Mouse (Mus musculus): ENCODE data around the gene 2900026A02Rik. TPM values are rescaled to one million over a fixed set of nuclear protein-coding genes. Genes with fewer than 3 reads are reported as not detected.

2900026A02Rik gene
- total RNA-seq, 2 experiments from 2014 or later = 40.8 to 41.0 TPM

DNA sequence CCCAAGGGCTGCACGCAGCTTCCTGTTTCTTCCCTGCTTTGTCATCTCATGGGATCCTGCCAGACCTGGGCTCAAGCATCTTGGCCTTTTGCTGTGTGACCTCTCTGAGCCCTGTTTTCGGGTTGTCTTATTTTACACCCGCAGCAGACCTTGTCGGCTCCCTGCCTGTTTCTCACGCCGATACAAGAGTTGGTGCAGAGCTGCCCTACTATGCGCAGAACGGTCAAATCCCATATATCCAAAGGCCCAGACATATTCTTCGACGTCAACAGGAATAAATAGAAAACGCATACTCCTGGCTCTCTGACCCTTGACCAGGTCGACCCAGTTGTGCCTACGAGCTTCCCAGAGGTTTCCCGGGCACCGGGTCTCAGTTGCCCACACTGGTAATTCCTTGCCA lies 40.3 kb downstream of the 2900026A02Rik start:
- intact Hi-C loops (cut with DNase I) = loop anchor here (1.0 to 2.0 kb wide), 2 partner anchors 41 to 46 kb away; partner anchors contain the start of genes 2900026A02Rik and Tmem211
- DNase-seq (ENCODE audit: low spot score in 2 of 2) = no peak

DNA sequence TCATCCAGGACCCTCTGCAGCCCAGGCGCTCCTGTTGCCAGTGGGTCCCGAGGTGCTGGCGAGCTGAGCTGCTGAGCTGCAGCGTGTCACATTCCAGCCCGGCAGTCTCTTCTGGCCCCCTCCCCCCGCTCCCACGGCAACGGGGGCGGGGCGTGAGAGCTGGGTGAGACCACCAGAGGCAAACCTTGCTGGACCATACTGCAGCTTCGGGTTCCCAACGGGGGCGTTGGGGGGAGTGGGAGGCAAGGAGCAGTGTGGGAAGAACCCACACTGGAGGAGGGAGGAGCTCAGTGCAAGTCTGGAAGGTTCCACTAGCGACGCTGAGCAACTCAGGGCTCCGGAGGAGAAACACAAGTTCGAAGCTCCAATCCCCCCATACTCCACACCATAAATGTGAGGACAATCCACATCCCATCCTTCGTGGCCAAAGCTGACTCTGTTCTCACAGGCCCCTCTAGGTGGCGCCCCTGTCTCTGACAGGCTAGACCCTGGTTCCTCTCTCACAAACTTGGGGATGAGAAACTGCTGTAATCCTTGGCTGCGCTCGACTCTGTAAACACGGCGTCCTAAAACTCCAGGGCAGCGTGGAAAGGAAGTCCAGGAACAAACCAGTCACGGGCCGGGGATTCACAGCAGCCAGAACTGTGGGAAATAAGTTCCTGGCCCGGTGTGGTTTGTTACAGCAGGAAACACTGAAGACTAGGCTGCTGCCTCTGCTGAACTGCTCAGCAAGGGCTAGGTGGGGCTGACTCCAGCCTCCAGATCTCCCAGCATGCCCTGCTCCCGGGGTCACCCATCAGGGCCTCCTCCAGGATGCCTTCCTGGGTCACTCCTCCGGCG lies 41.0 kb downstream of the 2900026A02Rik start:
- DNase-seq (ENCODE audit: low spot score in 2 of 2) = peak; percentile 76 to 83
- intact Hi-C loops (cut with DNase I) = loop anchor here (1.0 to 2.0 kb wide), 2 partner anchors 41 to 47 kb away; partner anchors contain the start of genes 2900026A02Rik and Tmem211

DNA sequence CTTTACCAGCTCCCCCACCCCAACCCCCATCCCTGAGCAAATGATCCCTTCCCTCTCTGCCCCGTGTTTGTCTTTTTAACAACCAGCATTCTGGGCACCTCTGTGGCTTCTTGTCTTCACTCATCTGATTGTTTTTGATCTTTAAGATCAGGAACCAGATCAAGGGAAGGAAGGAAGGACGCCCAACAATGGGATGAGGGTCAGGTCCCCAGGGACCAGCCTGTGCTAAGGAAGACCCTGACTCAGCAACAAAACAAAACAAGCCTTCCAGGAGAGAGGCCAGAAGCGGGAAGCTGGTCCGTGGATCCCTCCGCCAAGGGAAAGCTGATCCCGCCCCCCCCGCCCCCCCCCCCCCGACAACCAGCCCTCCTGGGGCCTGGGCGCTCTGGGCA lies 41.6 kb downstream of the 2900026A02Rik start:
- intact Hi-C loops (cut with DNase I) = no loop called here

GRCm38 (mm10) chr5:113175976-113176375 lies 45.1 kb downstream of the 2900026A02Rik start:
- no peak for DNase-seq (ENCODE audit: low spot score in 2 of 2)
- intact Hi-C loops (cut with DNase I) = loop anchor here (2.0 kb wide), 1 partner anchor 45 kb away; the partner anchor contains the start of gene 2900026A02Rik

More for the DNA sequence above, 41.6 kb downstream of the 2900026A02Rik start:
- no peak for DNase-seq (ENCODE audit: low spot score in 2 of 2)

GRCm38 (mm10) chr5:113174916-113175692 lies 45.9 kb downstream of the 2900026A02Rik start:
- intact Hi-C loops (cut with DNase I) = no loop called here
- no peak for DNase-seq (ENCODE audit: low spot score in 2 of 2)

- DNase-seq (ENCODE audit: low spot score in 2 of 2) = peak; percentile 65 to 70
These were observed 47.7 kb downstream of the 2900026A02Rik start for GRCm38 (mm10) chr5:113173318-113173717.

DNA sequence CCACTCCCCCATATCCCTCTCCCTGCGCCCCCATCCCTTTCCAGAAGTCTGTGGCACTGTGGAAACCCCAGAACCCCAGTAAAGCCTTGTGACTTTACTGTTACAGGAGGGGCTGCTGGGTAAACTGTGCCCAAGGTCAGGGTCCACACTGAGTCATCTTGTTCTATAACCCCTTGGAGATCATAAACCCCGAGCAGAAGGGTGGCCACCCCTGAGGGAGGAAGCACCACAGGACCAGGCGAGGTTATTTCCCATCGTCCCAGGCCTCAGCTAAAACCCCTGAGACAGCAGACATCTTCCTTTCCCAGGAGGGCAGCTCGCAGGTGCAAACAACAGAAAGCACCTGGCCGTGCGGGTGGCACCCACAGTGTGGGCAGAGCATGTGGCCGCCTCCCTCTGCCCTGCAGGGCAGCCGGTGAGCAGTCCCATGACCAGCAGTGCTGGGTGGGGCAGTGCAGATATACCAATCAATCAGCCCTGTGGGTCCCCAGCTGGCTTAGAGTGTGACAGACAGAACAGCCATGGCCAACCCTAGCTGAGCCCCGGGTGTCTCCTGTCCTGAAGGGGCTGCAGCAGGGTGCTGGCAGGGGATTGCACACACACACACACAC lies 49.0 kb downstream of the 2900026A02Rik start:
- intact Hi-C loops (cut with DNase I) = no loop called here
- no peak for DNase-seq (ENCODE audit: low spot score in 2 of 2)

More at GRCm38 (mm10) chr5:113173318-113173717, 47.7 kb downstream of the 2900026A02Rik start:
- intact Hi-C loops (cut with DNase I) = no loop called here

GRCm38 (mm10) chr5:113170064-113170754 lies 50.8 kb downstream of the 2900026A02Rik start:
- intact Hi-C loops (cut with DNase I) = no loop called here
- DNase-seq (ENCODE audit: low spot score in 2 of 2) = no peak

GRCm38 (mm10) chr5:113167733-113168132 lies 53.3 kb downstream of the 2900026A02Rik start:
- intact Hi-C loops (cut with DNase I) = loop anchor here (2.0 kb wide), 1 partner anchor 69 kb away; no protein-coding TSS in a partner anchor
- DNase-seq (ENCODE audit: low spot score in 2 of 2) = no peak

DNA sequence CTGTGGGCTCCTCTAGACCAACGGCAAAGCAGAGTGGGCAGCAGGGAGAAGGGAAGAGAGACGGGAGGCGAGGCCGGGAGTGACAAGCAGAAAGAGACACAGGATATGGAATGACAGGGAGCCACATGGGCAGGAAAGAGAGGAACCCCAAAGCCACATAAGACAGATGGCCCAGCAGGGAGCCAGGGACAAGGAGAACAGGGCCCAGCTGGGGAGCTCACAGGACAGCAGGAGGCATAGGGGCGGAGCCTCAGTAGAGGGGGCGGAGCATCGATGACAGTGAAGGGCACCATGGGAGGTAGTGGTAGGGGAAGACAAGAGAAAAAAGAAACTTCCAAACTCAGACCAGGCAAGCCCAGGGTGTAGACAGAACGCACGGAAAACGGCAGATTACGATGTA lies 55.6 kb downstream of the 2900026A02Rik start:
- DNase-seq (ENCODE audit: low spot score in 2 of 2) = no peak
- intact Hi-C loops (cut with DNase I) = no loop called here

- DNase-seq (ENCODE audit: low spot score in 2 of 2) = no peak
- intact Hi-C loops (cut with DNase I) = no loop called here
These were observed 56.1 kb downstream of the 2900026A02Rik start for GRCm38 (mm10) chr5:113164873-113165441.

- intact Hi-C loops (cut with DNase I) = no loop called here
- no peak for DNase-seq (ENCODE audit: low spot score in 2 of 2)
These were observed 56.6 kb downstream of the 2900026A02Rik start for GRCm38 (mm10) chr5:113164448-113164847.

DNA sequence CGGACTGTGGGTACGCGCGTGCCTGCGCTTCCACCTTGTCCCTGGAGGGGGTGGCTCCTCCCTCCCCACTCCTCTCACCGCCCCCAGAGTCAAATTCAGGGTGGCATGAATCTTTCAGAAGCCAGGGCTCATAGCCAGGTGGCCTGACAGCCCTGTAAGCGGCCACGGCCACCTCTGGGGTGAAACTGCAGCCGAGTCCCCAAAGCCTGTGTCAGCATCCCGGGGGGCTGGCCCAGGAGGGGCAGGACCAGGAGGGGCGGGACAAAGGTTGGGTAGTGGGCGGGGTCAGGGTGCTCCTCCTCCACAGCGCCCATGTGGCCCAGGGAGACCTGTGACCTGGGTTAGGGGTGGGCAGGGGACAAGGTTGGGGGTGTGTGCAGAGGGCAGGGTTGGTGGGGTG lies 57.9 kb downstream of the 2900026A02Rik start:
- DNase-seq (ENCODE audit: low spot score in 2 of 2) = no peak
- intact Hi-C loops (cut with DNase I) = no loop called here

DNA sequence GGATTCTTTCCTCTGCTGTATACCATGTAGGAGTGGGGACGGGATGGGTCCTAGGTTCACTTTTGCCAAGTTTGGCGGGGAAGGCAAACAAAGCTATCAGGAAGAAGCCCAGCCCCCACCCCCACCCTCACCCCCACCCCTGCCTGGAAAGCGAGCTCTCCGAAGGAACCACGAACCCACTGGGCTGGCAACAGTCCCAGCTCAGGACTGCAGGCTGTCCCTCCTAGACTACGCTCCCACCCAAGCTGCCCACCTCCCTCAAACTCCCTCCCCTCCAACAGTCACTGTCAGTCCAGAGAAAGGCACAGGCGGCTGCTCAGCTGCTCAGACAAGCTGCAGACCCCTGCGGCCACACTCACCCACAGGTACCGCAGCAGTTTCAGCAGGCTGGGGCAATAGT lies 58.3 kb downstream of the 2900026A02Rik start:
- DNase-seq (ENCODE audit: low spot score in 2 of 2) = no peak
- intact Hi-C loops (cut with DNase I) = no loop called here

DNA sequence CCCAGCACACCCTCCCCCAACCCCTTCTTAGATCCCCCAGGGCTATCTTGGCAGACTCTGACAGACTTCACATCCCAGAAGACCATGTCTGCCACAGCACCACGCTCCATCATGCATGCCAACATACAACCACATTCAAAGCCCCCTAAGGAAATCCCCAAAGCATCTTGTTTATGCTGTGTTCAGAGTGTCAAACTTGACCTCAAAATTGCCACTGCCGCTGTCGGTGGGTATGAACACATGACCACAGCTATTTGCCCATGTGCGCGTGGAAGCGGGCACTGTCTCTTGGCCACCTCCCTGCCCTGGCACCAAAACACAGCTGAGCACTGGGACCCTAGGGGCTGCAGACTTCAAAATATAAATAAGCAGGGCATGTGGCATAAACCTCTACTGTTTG lies 59.5 kb downstream of the 2900026A02Rik start:
- intact Hi-C loops (cut with DNase I) = no loop called here

DNA sequence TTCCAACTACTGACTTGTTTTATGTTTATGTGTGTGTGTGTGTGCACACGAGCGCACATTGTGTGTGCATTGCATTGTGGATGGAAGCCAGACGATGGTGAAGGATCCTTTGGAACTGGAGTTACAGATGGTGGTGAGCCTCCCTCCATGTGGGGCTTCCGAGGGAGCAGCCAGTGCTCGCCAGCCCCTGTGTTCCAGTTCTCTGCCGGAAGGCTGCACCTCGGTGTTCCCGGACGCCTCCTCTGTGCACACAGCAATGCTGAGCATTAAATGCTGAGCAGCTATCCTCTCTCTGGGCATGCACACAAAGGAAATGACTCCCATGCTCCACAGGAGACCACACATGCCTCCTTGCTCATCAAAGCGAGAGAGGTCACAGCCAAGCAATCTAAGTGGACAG lies 60.7 kb downstream of the 2900026A02Rik start:
- DNase-seq (ENCODE audit: low spot score in 2 of 2) = no peak

More for the DNA sequence above, 59.5 kb downstream of the 2900026A02Rik start:
- no peak for DNase-seq (ENCODE audit: low spot score in 2 of 2)

GRCm38 (mm10) chr5:113158759-113159355 lies 62.2 kb downstream of the 2900026A02Rik start:
- intact Hi-C loops (cut with DNase I) = no loop called here
- DNase-seq (ENCODE audit: low spot score in 2 of 2) = no peak

More for the DNA sequence above, 60.7 kb downstream of the 2900026A02Rik start:
- intact Hi-C loops (cut with DNase I) = no loop called here

- no peak for DNase-seq (ENCODE audit: low spot score in 2 of 2)
- intact Hi-C loops (cut with DNase I) = no loop called here
These were observed 63.4 kb downstream of the 2900026A02Rik start for GRCm38 (mm10) chr5:113157588-113157987.
